Mouse (Mus musculus): Measurements from ENCODE around the gene Ube2g1. TPM values are rescaled to one million over a fixed set of nuclear protein-coding genes. Genes with fewer than 3 reads are reported as not detected.
A peak's percentile ranks its signal among the peaks of the same experiment; 100 is the strongest.

Gene Ube2g1
- polyA plus RNA-seq (2016; fragmentation: Nextera tagmentation; extraction: Ambion mirVana): 83.3 and 92.9 TPM in 2 replicates

- H3K4me1 ChIP-seq (replicated peaks): peaks cover 4% of the 10 kb centered on the region
- peak within 1 kb of the TSS; percentile 98 for H3K9ac ChIP-seq (replicated peaks)
- ATAC-seq (ENCODE audit: insufficient number of reproducible peaks, insufficient read depth, low FRiP score, low TSS enrichment, low read depth): peak; percentile 90
- H3K27ac ChIP-seq: peak within 1 kb of the TSS; percentile 99
- 3% methylated on average over 42 of the region's 56 CpGs for WGBS
- H3K4me3 ChIP-seq (replicated peaks): peak within 1 kb of the TSS; percentile 92
- H3K4me2 ChIP-seq: peak within 1 kb of the TSS; percentile 72
- no peaks in the 10 kb centered on the region for H3K9me3 ChIP-seq
- H3K36me3 ChIP-seq: no peaks in the 10 kb centered on the region
- H3K27me3 ChIP-seq: no peaks in the 10 kb centered on the region
Observed at GRCm38 (mm10) chr11:72606694-72607407, at the start of gene Ube2g1. Gene Ube2g1 (plus strand): TSS chr11:72607283.

- WGBS: 76% methylated on average over 5 of the region's 5 CpGs
- no peak for ATAC-seq (ENCODE audit: insufficient number of reproducible peaks, insufficient read depth, low FRiP score, low TSS enrichment, low read depth)
- no peak overlapping the region for H3K4me2 ChIP-seq
- H3K9me3 ChIP-seq: no peaks in the 10 kb centered on the region
- H3K4me1 ChIP-seq (replicated peaks): no peaks in the 10 kb centered on the region
- H3K36me3 ChIP-seq: no peaks in the 10 kb centered on the region
- no peak overlapping the region for H3K9ac ChIP-seq (replicated peaks)
- no peak overlapping the region for H3K4me3 ChIP-seq (replicated peaks)
- H3K27ac ChIP-seq: no peak overlapping the region
- peaks cover 2% of the 10 kb centered on the region; the same call in 1 of the 2 replicates for H3K27me3 ChIP-seq
Observed at GRCm38 (mm10) chr11:72558155-72558554, 48.9 kb upstream of the Ube2g1 start.

GRCm38 (mm10) chr11:72560661-72561060 lies 46.4 kb upstream of the Ube2g1 start:
- ATAC-seq (ENCODE audit: insufficient number of reproducible peaks, insufficient read depth, low FRiP score, low TSS enrichment, low read depth): no peak
- Histone ChIP-seq H3K9me3 (no peaks in the 10 kb centered on the region), H3K27ac (no peak overlapping the region), H3K36me3 (no peaks in the 10 kb centered on the region), H3K4me3 (replicated peaks) (no peak overlapping the region), H3K4me1 (replicated peaks) (no peaks in the 10 kb centered on the region), H3K27me3 (peaks cover 2% of the 10 kb centered on the region; the same call in 1 of the 2 replicates), H3K9ac (replicated peaks) (no peak overlapping the region), H3K4me2 (no peak overlapping the region)
- 65% methylated on average over 3 of the region's 3 CpGs for WGBS

GRCm38 (mm10) chr11:72564232-72564807 lies 42.8 kb upstream of the Ube2g1 start:
- no peak for ATAC-seq (ENCODE audit: insufficient number of reproducible peaks, insufficient read depth, low FRiP score, low TSS enrichment, low read depth)
- H3K27me3 ChIP-seq: peaks cover 3% of the 10 kb centered on the region; the same call in 1 of the 2 replicates
- no peak overlapping the region for H3K4me3 ChIP-seq (replicated peaks)
- no peak overlapping the region for H3K4me2 ChIP-seq
- no peaks in the 10 kb centered on the region for H3K4me1 ChIP-seq (replicated peaks)
- WGBS: 33% methylated on average over 6 of the region's 6 CpGs
- no peak overlapping the region for H3K27ac ChIP-seq
- no peak overlapping the region for H3K9ac ChIP-seq (replicated peaks)
- no peaks in the 10 kb centered on the region for H3K9me3 ChIP-seq
- no peaks in the 10 kb centered on the region for H3K36me3 ChIP-seq

GRCm38 (mm10) chr11:72566304-72566703 lies 40.8 kb upstream of the Ube2g1 start:
- H3K4me2 ChIP-seq: no peak overlapping the region
- no peak for ATAC-seq (ENCODE audit: insufficient number of reproducible peaks, insufficient read depth, low FRiP score, low TSS enrichment, low read depth)
- no peak overlapping the region for H3K4me3 ChIP-seq (replicated peaks)
- peaks cover 9% of the 10 kb centered on the region for H3K27me3 ChIP-seq
- 69% methylated on average over 7 of the region's 7 CpGs for WGBS
- no peaks in the 10 kb centered on the region for H3K4me1 ChIP-seq (replicated peaks)
- H3K9me3 ChIP-seq: no peaks in the 10 kb centered on the region
- H3K27ac ChIP-seq: no peak overlapping the region
- no peak overlapping the region for H3K9ac ChIP-seq (replicated peaks)
- H3K36me3 ChIP-seq: no peaks in the 10 kb centered on the region

DNA sequence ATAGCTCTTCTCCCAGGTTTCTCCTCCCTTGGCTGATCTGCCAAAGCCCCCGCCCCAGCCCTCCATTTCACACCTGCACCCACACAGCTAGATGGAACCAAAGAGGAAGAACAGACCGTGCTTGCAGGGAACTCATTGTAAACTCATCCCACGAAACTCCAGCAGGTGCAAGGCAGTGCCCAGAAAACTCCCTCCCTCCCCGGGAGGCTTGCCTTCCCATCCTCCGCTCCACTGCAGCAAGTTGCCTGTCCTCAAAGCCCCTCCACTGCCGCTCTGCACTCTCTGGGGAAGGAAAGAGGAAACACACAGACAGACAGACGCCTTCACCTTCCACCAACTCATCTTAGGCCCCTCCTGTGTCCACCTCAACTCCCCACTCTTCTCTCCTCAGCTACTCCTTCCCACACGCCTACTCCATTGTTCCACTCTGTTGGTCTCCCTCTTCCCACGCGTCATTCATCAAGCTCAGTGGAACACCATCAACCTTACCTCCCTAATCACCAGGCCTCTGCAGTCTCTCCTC lies 40.2 kb upstream of the Ube2g1 start:
- H3K9me3 ChIP-seq: no peaks in the 10 kb centered on the region
- H3K27me3 ChIP-seq: peaks cover 12% of the 10 kb centered on the region
- H3K27ac ChIP-seq: no peak overlapping the region
- H3K4me1 ChIP-seq (replicated peaks): no peaks in the 10 kb centered on the region
- H3K4me3 ChIP-seq (replicated peaks): no peak overlapping the region
- ATAC-seq (ENCODE audit: insufficient number of reproducible peaks, insufficient read depth, low FRiP score, low TSS enrichment, low read depth): no peak
- H3K36me3 ChIP-seq: no peaks in the 10 kb centered on the region
- no peak overlapping the region for H3K4me2 ChIP-seq
- H3K9ac ChIP-seq (replicated peaks): no peak overlapping the region
- WGBS: 53% methylated on average over 10 of the region's 10 CpGs

- Histone ChIP-seq H3K4me2 (no peak overlapping the region), H3K27me3 (peaks cover 12% of the 10 kb centered on the region), H3K36me3 (no peaks in the 10 kb centered on the region), H3K4me1 (replicated peaks) (no peaks in the 10 kb centered on the region), H3K9me3 (no peaks in the 10 kb centered on the region), H3K9ac (replicated peaks) (no peak overlapping the region), H3K27ac (no peak overlapping the region), H3K4me3 (replicated peaks) (no peak overlapping the region)
- no peak for ATAC-seq (ENCODE audit: insufficient number of reproducible peaks, insufficient read depth, low FRiP score, low TSS enrichment, low read depth)
- WGBS: 46% methylated on average over 8 of the region's 8 CpGs
Observed at GRCm38 (mm10) chr11:72569051-72569450, 38.0 kb upstream of the Ube2g1 start.

DNA sequence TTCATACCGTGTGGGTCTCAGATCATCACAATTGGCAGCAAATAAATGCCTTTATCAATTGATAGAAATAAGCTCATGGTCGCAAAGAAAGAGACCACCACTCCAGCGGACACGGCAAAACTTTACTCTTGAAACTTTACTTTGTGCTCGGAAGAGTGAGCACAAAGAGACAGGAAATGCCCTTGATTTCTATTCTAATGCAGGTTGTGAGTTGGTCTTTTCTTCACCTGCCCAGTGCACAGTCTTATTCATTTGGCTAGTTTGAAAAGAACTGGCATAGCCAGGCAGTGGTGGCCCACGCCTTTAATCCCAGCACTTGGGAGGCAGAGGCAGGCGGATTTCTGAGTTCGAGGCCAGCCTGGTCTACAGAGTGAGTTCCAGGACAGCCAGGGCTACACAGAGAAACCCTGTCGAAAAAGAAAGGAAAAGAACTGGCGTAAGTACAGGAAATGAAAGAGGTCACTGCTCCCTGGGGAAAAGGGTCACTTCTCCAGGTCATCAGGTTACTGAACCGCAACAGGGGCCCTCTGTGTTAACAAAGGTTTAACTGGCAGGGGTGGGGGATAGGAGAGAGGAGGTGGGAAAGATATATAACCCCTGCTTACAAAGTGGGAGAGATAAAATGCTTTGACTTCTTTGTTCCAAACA lies 37.3 kb upstream of the Ube2g1 start:
- Histone ChIP-seq H3K4me2 (no peak overlapping the region; the same call in 1 of the 2 replicates), H3K9ac (replicated peaks) (no peak overlapping the region), H3K27me3 (peaks cover 12% of the 10 kb centered on the region), H3K9me3 (no peaks in the 10 kb centered on the region), H3K27ac (no peak overlapping the region), H3K4me1 (replicated peaks) (no peaks in the 10 kb centered on the region), H3K4me3 (replicated peaks) (no peak overlapping the region), H3K36me3 (no peaks in the 10 kb centered on the region)
- WGBS: 73% methylated on average over 11 of the region's 11 CpGs
- ATAC-seq (ENCODE audit: insufficient number of reproducible peaks, insufficient read depth, low FRiP score, low TSS enrichment, low read depth): no peak

DNA sequence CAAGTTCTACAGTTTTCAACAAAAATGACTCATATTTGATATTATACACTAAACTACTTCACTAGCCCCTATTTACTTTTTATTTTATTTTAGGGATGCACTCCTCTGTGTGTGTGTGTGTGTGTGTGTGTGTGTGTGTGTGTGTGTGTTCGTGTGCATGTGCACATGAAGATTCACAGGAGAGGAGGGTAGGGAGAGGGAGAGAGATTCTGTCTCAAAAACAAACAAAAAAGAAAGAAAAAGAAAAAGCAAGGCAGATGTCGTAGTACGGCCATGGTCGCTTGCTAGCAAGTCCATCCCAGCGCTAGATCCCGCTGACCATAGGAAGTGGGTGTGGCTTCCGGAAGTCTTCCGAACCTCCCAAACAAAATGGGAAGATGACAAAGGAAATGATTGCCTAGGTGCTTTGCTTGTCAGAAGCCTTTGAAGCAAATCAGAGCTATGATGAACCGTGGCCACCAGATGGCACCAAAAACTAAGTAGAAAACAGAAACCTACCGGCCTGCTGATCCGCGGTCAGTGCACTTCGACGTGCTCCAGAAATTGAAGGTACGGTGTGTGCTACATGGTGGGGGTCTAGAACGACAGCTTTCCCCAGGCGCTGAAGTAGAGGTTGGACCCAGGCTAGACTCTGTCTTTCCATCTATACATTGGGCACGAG lies 36.6 kb upstream of the Ube2g1 start:
- Histone ChIP-seq H3K4me1 (replicated peaks) (no peaks in the 10 kb centered on the region), H3K4me3 (replicated peaks) (peak overlapping the region; percentile 11; the same call in 1 of the 2 replicates), H3K27me3 (peaks cover 12% of the 10 kb centered on the region), H3K4me2 (peak overlapping the region; percentile 30), H3K27ac (no peak overlapping the region), H3K36me3 (no peaks in the 10 kb centered on the region), H3K9ac (replicated peaks) (no peak overlapping the region), H3K9me3 (no peaks in the 10 kb centered on the region)
- 4% methylated on average over 18 of the region's 18 CpGs for WGBS
- 0 out of 2 replicates have a peak, but pooled peaks have one; percentile 63 for ATAC-seq (ENCODE audit: insufficient number of reproducible peaks, insufficient read depth, low FRiP score, low TSS enrichment, low read depth)

- H3K4me3 ChIP-seq (replicated peaks): no peak overlapping the region
- no peak for ATAC-seq (ENCODE audit: insufficient number of reproducible peaks, insufficient read depth, low FRiP score, low TSS enrichment, low read depth)
- H3K9me3 ChIP-seq: no peaks in the 10 kb centered on the region
- H3K9ac ChIP-seq (replicated peaks): no peak overlapping the region
- H3K36me3 ChIP-seq: no peaks in the 10 kb centered on the region
- H3K4me2 ChIP-seq: no peak overlapping the region
- WGBS: 100% methylated on average over 1 of the region's 1 CpGs
- no peak overlapping the region for H3K27ac ChIP-seq
- H3K4me1 ChIP-seq (replicated peaks): peaks cover 5% of the 10 kb centered on the region
- H3K27me3 ChIP-seq: peaks cover 26% of the 10 kb centered on the region
Observed at GRCm38 (mm10) chr11:72573819-72574218, 33.3 kb upstream of the Ube2g1 start.

DNA sequence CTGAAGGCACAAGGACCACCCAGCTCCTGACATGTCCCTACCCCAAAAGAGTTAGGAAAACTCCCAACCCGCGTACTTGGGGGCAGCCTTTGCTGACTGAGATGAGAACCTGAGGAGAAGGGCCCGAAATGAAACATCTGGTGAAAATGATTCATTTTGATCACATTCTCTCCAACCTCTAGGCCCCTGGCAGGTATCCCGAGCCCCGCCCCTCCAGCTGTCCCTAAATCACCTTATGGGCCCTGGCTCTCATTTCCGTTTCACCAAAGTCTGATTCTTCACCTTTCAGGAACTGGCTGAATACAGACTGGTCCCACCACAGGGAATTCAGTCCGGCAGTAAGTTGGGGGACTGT lies 31.0 kb upstream of the Ube2g1 start:
- no peaks in the 10 kb centered on the region for H3K36me3 ChIP-seq
- no peak for ATAC-seq (ENCODE audit: insufficient number of reproducible peaks, insufficient read depth, low FRiP score, low TSS enrichment, low read depth)

More for the DNA sequence above, 31.0 kb upstream of the Ube2g1 start:
- H3K4me1 ChIP-seq (replicated peaks): peaks cover 5% of the 10 kb centered on the region
- no peak overlapping the region for H3K9ac ChIP-seq (replicated peaks)
- peak overlapping the region; percentile 27 for H3K4me3 ChIP-seq (replicated peaks)
- peak overlapping the region; percentile 51 for H3K4me2 ChIP-seq
- 15% methylated on average over 7 of the region's 7 CpGs for WGBS
- H3K9me3 ChIP-seq: no peaks in the 10 kb centered on the region
- no peak overlapping the region for H3K27ac ChIP-seq
- peaks cover 23% of the 10 kb centered on the region for H3K27me3 ChIP-seq

Measured in limb, embryonic 12.5 days (tissue).